Mouse (Mus musculus) testis, adult 2 months (tissue): ENCODE results near the gene Foxr1.

Experiments
- CTCF ChIP-seq: fragments of 200-500 bp; IDR thresholded peaks from 2 replicates; pipeline ENCODE4 v1.5.1; 2012; ENCODE audit warnings: low read depth, mild to moderate bottlenecking, inconsistent platforms, low read length, moderate library complexity; ENCODE audit not compliant: control insufficient read depth, insufficient read depth, insufficient replicate concordance
- POLR2A ChIP-seq: fragments of 200-500 bp; IDR thresholded peaks from 2 replicates; pipeline ENCODE4 v1.6.1; 2012; ENCODE audit warnings: low read depth, mild to moderate bottlenecking, inconsistent platforms, low read length, moderate library complexity; ENCODE audit not compliant: control insufficient read depth

GRCm38 (mm10) chr9:44389273-44389672 is 51.7 kb downstream of the Foxr1 start:
- TF ChIP-seq CTCF: peak; percentile 60; the same call in 1 of the 2 replicates
- no peak for TF ChIP-seq POLR2A
